Mouse (Mus musculus) spleen, postnatal 36 days (tissue): ENCODE results near the gene Adam12.

Experiments
- DNase-seq, 2 experiments: peaks; one replicate each; pipeline ENCODE4 v3.0.0; 2022; ENCODE audit warnings: low spot score in 2 of 2, mixed read lengths in 1 of 2

The Adam12 gene

GRCm38 (mm10) chr7:133872701-133873100 lies 359.2 kb downstream of the Adam12 start:
- DNase-seq, result no peak

- no peak for DNase-seq
These were observed 361.7 kb downstream of the Adam12 start for GRCm38 (mm10) chr7:133870265-133870664.

- no peak for DNase-seq
These were observed 368.3 kb downstream of the Adam12 start for GRCm38 (mm10) chr7:133863684-133864083.

GRCm38 (mm10) chr7:133863151-133863550 lies 368.8 kb downstream of the Adam12 start:
- no peak for DNase-seq

- DNase-seq, result no peak
These were observed 369.2 kb downstream of the Adam12 start for GRCm38 (mm10) chr7:133862723-133863122.

GRCm38 (mm10) chr7:133862233-133862632 lies 369.7 kb downstream of the Adam12 start:
- no peak for DNase-seq

GRCm38 (mm10) chr7:133859548-133859947 lies 372.4 kb downstream of the Adam12 start:
- DNase-seq, result no peak

GRCm38 (mm10) chr7:133858506-133858905 lies 373.4 kb downstream of the Adam12 start:
- no peak for DNase-seq

GRCm38 (mm10) chr7:133856278-133856677 lies 375.7 kb downstream of the Adam12 start:
- DNase-seq, result peak in 1 of 2 experiments; percentile 3

- DNase-seq, result no peak
These were observed 381.2 kb downstream of the Adam12 start for GRCm38 (mm10) chr7:133850735-133851134.

GRCm38 (mm10) chr7:133848180-133848579 lies 383.8 kb downstream of the Adam12 start:
- no peak for DNase-seq

GRCm38 (mm10) chr7:133847175-133847574 lies 384.8 kb downstream of the Adam12 start:
- no peak for DNase-seq

- no peak for DNase-seq
These were observed 389.9 kb downstream of the Adam12 start for GRCm38 (mm10) chr7:133842079-133842478.

- no peak for DNase-seq
These were observed 392.4 kb downstream of the Adam12 start for GRCm38 (mm10) chr7:133839546-133839945.
